ENCODE assay signal across 24 mouse cellular contexts in the genomic region with DNA sequence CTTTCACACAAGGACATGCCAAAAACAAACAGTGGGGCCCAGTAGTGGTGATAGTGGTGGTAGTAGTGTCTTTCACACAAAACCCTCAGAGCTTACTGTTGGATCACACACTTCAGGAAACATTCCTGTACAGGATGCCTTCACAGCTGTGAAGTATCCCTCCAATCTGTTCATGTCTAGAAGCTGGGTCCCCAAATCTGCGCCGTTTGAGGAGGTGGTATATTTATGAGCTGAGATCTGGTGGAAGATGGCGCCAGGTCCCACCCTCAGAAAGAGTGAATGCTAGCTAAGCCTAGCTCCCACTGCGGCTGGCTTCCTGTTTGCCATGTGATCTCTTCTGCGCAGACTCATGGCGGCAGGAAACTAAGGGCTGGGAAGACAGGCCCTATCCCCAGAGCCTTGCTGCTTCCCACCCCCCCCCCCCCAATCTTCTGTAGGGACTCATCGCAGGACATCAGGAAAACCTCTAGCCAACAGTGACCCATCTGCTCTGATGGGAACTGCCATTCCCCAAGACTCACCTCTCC. TPM values are rescaled to one million over a fixed set of nuclear protein-coding genes. Genes with fewer than 3 reads are reported as not detected.
"Had no signal": no experiment of that assay in that cellular context is flagged by ENCODE, and none has a peak within 500 bp of the region (broad histone marks: within the 10 kb centered on the region; RNA-seq: fewer than 3 reads in every experiment).

No protein-coding gene starts in this region.

- H3K4me1 ChIP-seq: intestine, embryonic 15.5 days had no signal

- H3K9me3 ChIP-seq: intestine, embryonic 15.5 days; kidney, embryonic 15.5 days; liver, embryonic 13.5 days had no signal

- DNase-seq: kidney, adult 11 months; kidney, adult 8-10 months; kidney, postnatal 10 days; kidney, postnatal 36 days; liver, embryonic 13.5 days; lung, adult 2 months; lung, postnatal 14 days; lung, postnatal 4 days; midbrain, embryonic 14.5 days; right cerebral cortex, postnatal 25 days; spleen, adult 18-20 months; thymus, adult 2 months; thymus, postnatal 14 days; thymus, postnatal 4 days had no signal

- H3K4me3 ChIP-seq: intestine, embryonic 15.5 days; kidney, embryonic 15.5 days; layer of hippocampus, adult 2 months; left cerebral cortex, adult 2 months; liver, embryonic 13.5 days had no signal

- H3K27me3 ChIP-seq: intestine, embryonic 15.5 days; kidney, embryonic 15.5 days; liver, embryonic 13.5 days had no signal

RNA-seq across cellular contexts. Expression of a gene that starts 37.8 kb away (rescaled TPM):
- total RNA-seq: layer of hippocampus, adult 2 months; left cerebral cortex, adult 2 months; left cerebral cortex, postnatal 10 days; left cerebral cortex, postnatal 36 days; liver, adult 2 months; megakaryocyte progenitor cell, adult 5-6 weeks; megakaryocyte-erythroid progenitor cell, adult 5-6 weeks; midbrain, postnatal 0 days had no signal
